8 mouse cellular contexts compared by ENCODE assay signal in genomic region chr9:106430015-106430264, GRCm38 (mm10). TPM values are rescaled to one million over a fixed set of nuclear protein-coding genes. Genes with fewer than 3 reads are reported as not detected.
DNase-seq lines count a peak whose midpoint lies in the region; ATAC-seq and TF ChIP-seq lines count a peak whose summit lies in the region.

No protein-coding gene starts in this region.

- peaks cover 41% of the 10 kb centered on the region for H3K36me3 ChIP-seq in embryonic facial prominence, embryonic 15.5 days
- peaks cover 22% of the 10 kb centered on the region for H3K36me3 ChIP-seq in intestine, postnatal 0 days (ENCODE audit: control insufficient read depth, insufficient read depth)
- peaks cover 25% of the 10 kb centered on the region for H3K36me3 ChIP-seq in neural tube, embryonic 15.5 days

- H3K4me1 ChIP-seq in lung, adult 2 months (ENCODE audit: control insufficient read depth, insufficient read depth, low read length) = peaks cover 8% of the 10 kb centered on the region
- H3K4me1 ChIP-seq in embryonic facial prominence, embryonic 15.5 days = peaks cover 12% of the 10 kb centered on the region
- peaks cover 8% of the 10 kb centered on the region; the same call in 1 of the 2 replicates for H3K4me1 ChIP-seq in intestine, postnatal 0 days (replicated peaks; ENCODE audit: control insufficient read depth, insufficient read depth, low read length)
- H3K4me1 ChIP-seq in neural tube, embryonic 15.5 days = peaks cover 25% of the 10 kb centered on the region

- H3K27ac ChIP-seq in embryonic facial prominence, embryonic 15.5 days (replicated peaks) = peak overlapping the region; percentile 98
- peak overlapping the region; percentile 89; the same call in 1 of the 2 replicates for H3K27ac ChIP-seq in intestine, postnatal 0 days (ENCODE audit: low read depth, low read length)
- H3K27ac ChIP-seq in neural tube, embryonic 15.5 days (replicated peaks) = peak overlapping the region; percentile 91

- intact Hi-C loops in left cerebral cortex, postnatal 25 days (cut with DNase I) = no loop called here

- peak overlapping the region; percentile 78 for H3K4me3 ChIP-seq in lung, adult 2 months (replicated peaks; ENCODE audit: extremely low read depth, low read depth, low read length)
- peak overlapping the region; percentile 62 for H3K4me3 ChIP-seq in embryonic facial prominence, embryonic 15.5 days (replicated peaks)
- peak overlapping the region; percentile 80 for H3K4me3 ChIP-seq in intestine, postnatal 0 days (ENCODE audit: low read depth, low read length)
- H3K4me3 ChIP-seq in neural tube, embryonic 15.5 days (replicated peaks) = peak overlapping the region; percentile 81

- TF ChIP-seq POLR2A in lung, adult 2 months (IDR thresholded peaks at IDR 0.05; ENCODE audit: borderline replicate concordance, extremely low read depth, low read depth, low read length) = no peak

- WGBS in lung, adult 2 months = 3% methylated on average over 4 of the region's 4 CpGs
- 4% methylated on average over 4 of the region's 4 CpGs for WGBS in embryonic facial prominence, embryonic 15.5 days
- WGBS in intestine, postnatal 0 days = 0% methylated on average over 4 of the region's 4 CpGs
- 2% methylated on average over 4 of the region's 4 CpGs for whole genome bisulfite sequencing in neural tube, embryonic 15.5 days

- peak overlapping the region; percentile 95 for H3K9ac ChIP-seq in embryonic facial prominence, embryonic 15.5 days
- H3K9ac ChIP-seq in intestine, postnatal 0 days (ENCODE audit: low read depth, low read length) = peak overlapping the region; percentile 85
- peak overlapping the region; percentile 94 for H3K9ac ChIP-seq in neural tube, embryonic 15.5 days (replicated peaks)

- TF ChIP-seq CTCF in lung, adult 2 months (IDR thresholded peaks at IDR 0.05; ENCODE audit: insufficient read depth, low read length) = no peak
- no peak for TF ChIP-seq CTCF in intestine, postnatal 0 days (IDR thresholded peaks at IDR 0.05; ENCODE audit: low read depth)

- H3K9me3 ChIP-seq in embryonic facial prominence, embryonic 15.5 days (replicated peaks) = no peaks in the 10 kb centered on the region
- H3K9me3 ChIP-seq in intestine, postnatal 0 days (ENCODE audit: control insufficient read depth) = no peaks in the 10 kb centered on the region
- no peaks in the 10 kb centered on the region for H3K9me3 ChIP-seq in neural tube, embryonic 15.5 days (replicated peaks)

- H3K27me3 ChIP-seq in embryonic facial prominence, embryonic 15.5 days = no peaks in the 10 kb centered on the region
- no peaks in the 10 kb centered on the region for H3K27me3 ChIP-seq in intestine, postnatal 0 days (replicated peaks; ENCODE audit: control insufficient read depth, insufficient read depth, low read length)
- H3K27me3 ChIP-seq in neural tube, embryonic 15.5 days (replicated peaks) = no peaks in the 10 kb centered on the region

- ATAC-seq in embryonic facial prominence, embryonic 15.5 days (ENCODE audit: insufficient number of reproducible peaks, low FRiP score, low TSS enrichment, low read depth) = no peak
- ATAC-seq in intestine, postnatal 0 days = no peak
- no peak for ATAC-seq in neural tube, embryonic 15.5 days (ENCODE audit: low FRiP score)

- no peak for DNase-seq in lung, adult 2 months
- DNase-seq in lung, postnatal 10 days = no peak
- no peak for DNase-seq in thymus, postnatal 36 days
- DNase-seq in left cerebral cortex, postnatal 25 days (ENCODE audit: low spot score in 2 of 2) = no peak
- no peak for DNase-seq in kidney, postnatal 4 days

- peak overlapping the region; percentile 68 for H3K4me2 ChIP-seq in embryonic facial prominence, embryonic 15.5 days (replicated peaks)
- peak overlapping the region; percentile 86 for H3K4me2 ChIP-seq in intestine, postnatal 0 days (replicated peaks; ENCODE audit: low read depth)
- H3K4me2 ChIP-seq in neural tube, embryonic 15.5 days = peak overlapping the region; percentile 62

RNA-seq across cellular contexts. Expression of gene Rpl29, which starts 0.7 kb away (rescaled TPM):
- 288 and 319 TPM in 2 replicates for polyA plus RNA-seq in lung, adult 2 months (2012; rRNA removed)
- 943 and 957 TPM in 2 replicates for polyA plus RNA-seq in embryonic facial prominence, embryonic 15.5 days (2015; fragmentation: Nextera tagmentation; extraction: Ambion mirVana)
- 539 and 575 TPM in 2 replicates for polyA plus RNA-seq in intestine, postnatal 0 days (2015; fragmentation: Nextera tagmentation; extraction: Ambion mirVana)
- 656 and 712 TPM in 2 replicates for polyA plus RNA-seq in neural tube, embryonic 15.5 days (2015; fragmentation: Nextera tagmentation; extraction: Ambion mirVana)
- 100 to 1,000 TPM; 289 to 302 TPM for total RNA-seq in left cerebral cortex, postnatal 25 days (2021)

RNA-seq across cellular contexts. Expression of gene Acy1, which starts 8.2 kb away (rescaled TPM):
- polyA plus RNA-seq in lung, adult 2 months (2012; rRNA removed) = 6.5 and 10.0 TPM in 2 replicates
- polyA plus RNA-seq in embryonic facial prominence, embryonic 15.5 days (2015; fragmentation: Nextera tagmentation; extraction: Ambion mirVana) = 40.6 and 43.7 TPM in 2 replicates
- 42.2 and 43.2 TPM in 2 replicates for polyA plus RNA-seq in intestine, postnatal 0 days (2015; fragmentation: Nextera tagmentation; extraction: Ambion mirVana)
- polyA plus RNA-seq in neural tube, embryonic 15.5 days (2015; fragmentation: Nextera tagmentation; extraction: Ambion mirVana) = 20.5 and 24.9 TPM in 2 replicates
- total RNA-seq in left cerebral cortex, postnatal 25 days (2021) = 10 to 100 TPM; 12.9 to 19.1 TPM

RNA-seq across cellular contexts. Expression of gene Abhd14b, which starts 17.3 kb away (rescaled TPM):
- polyA plus RNA-seq in lung, adult 2 months (2012; rRNA removed) = 80.0 and 80.9 TPM in 2 replicates
- 34.7 and 44.1 TPM in 2 replicates for polyA plus RNA-seq in embryonic facial prominence, embryonic 15.5 days (2015; fragmentation: Nextera tagmentation; extraction: Ambion mirVana)
- polyA plus RNA-seq in intestine, postnatal 0 days (2015; fragmentation: Nextera tagmentation; extraction: Ambion mirVana) = 35.9 and 38.1 TPM in 2 replicates
- 10.0 and 13.6 TPM in 2 replicates for polyA plus RNA-seq in neural tube, embryonic 15.5 days (2015; fragmentation: Nextera tagmentation; extraction: Ambion mirVana)
- 1 to 10 TPM; 8.3 to 9.7 TPM for total RNA-seq in left cerebral cortex, postnatal 25 days (2021)

RNA-seq across cellular contexts. Expression of gene Abhd14a, which starts 17.5 kb away (rescaled TPM):
- polyA plus RNA-seq in lung, adult 2 months (2012; rRNA removed) = 27.2 and 34.4 TPM in 2 replicates
- polyA plus RNA-seq in embryonic facial prominence, embryonic 15.5 days (2015; fragmentation: Nextera tagmentation; extraction: Ambion mirVana) = 75.6 and 87.0 TPM in 2 replicates
- polyA plus RNA-seq in intestine, postnatal 0 days (2015; fragmentation: Nextera tagmentation; extraction: Ambion mirVana) = 20.8 and 21.0 TPM in 2 replicates
- polyA plus RNA-seq in neural tube, embryonic 15.5 days (2015; fragmentation: Nextera tagmentation; extraction: Ambion mirVana) = 73.2 and 77.0 TPM in 2 replicates
- total RNA-seq in left cerebral cortex, postnatal 25 days (2021) = 10 to 100 TPM; 40.6 to 44.0 TPM

RNA-seq across cellular contexts. Expression of gene Pcbp4, which starts 23.2 kb away (rescaled TPM):
- 68.5 and 70.7 TPM in 2 replicates for polyA plus RNA-seq in lung, adult 2 months (2012; rRNA removed)
- polyA plus RNA-seq in embryonic facial prominence, embryonic 15.5 days (2015; fragmentation: Nextera tagmentation; extraction: Ambion mirVana) = 115 and 117 TPM in 2 replicates
- polyA plus RNA-seq in intestine, postnatal 0 days (2015; fragmentation: Nextera tagmentation; extraction: Ambion mirVana) = 13.8 and 15.7 TPM in 2 replicates
- 185 and 222 TPM in 2 replicates for polyA plus RNA-seq in neural tube, embryonic 15.5 days (2015; fragmentation: Nextera tagmentation; extraction: Ambion mirVana)
- total RNA-seq in left cerebral cortex, postnatal 25 days (2021) = 100 to 1,000 TPM; 161 to 166 TPM
